In genomic region chr16:44138979-44139535, GRCm38 (mm10) we compare ENCODE assay signal across 8 mouse cellular contexts. TPM values are rescaled to one million over a fixed set of nuclear protein-coding genes. Genes with fewer than 3 reads are reported as not detected.
DNase-seq lines count a peak whose midpoint lies in the region; ATAC-seq lines count a peak whose summit lies in the region.

No protein-coding gene starts in this region.

- H3K9me3 ChIP-seq in heart, embryonic 13.5 days = no peaks in the 10 kb centered on the region
- no peaks in the 10 kb centered on the region for H3K9me3 ChIP-seq in liver, embryonic 12.5 days (replicated peaks)
- H3K9me3 ChIP-seq in stomach, embryonic 15.5 days = no peaks in the 10 kb centered on the region

- H3K4me3 ChIP-seq in brown adipose tissue, adult 24 weeks (ENCODE audit: insufficient read depth, low read depth, low read length) = peak overlapping the region; percentile 79
- H3K4me3 ChIP-seq in heart, embryonic 13.5 days = peak overlapping the region; percentile 94
- H3K4me3 ChIP-seq in liver, embryonic 12.5 days = peak overlapping the region; percentile 95
- peak overlapping the region; percentile 96 for H3K4me3 ChIP-seq in stomach, embryonic 15.5 days (replicated peaks)

- DNase-seq in CD4-positive, CD25-positive, alpha-beta regulatory T cell, adult 2 months (ENCODE audit: low read depth, low spot score) = peak; percentile 93
- DNase-seq in fat pad, adult 2 months (ENCODE audit: extremely low read depth, low read depth, low spot score) = peak; percentile 72
- DNase-seq in kidney, postnatal 10 days = peak; percentile 92
- DNase-seq in natural killer cell, adult 2 months (ENCODE audit: low spot score in 2 of 2) = peak; percentile 87 to 89

- no peaks in the 10 kb centered on the region for H3K27me3 ChIP-seq in heart, embryonic 13.5 days (replicated peaks)
- H3K27me3 ChIP-seq in liver, embryonic 12.5 days (replicated peaks) = no peaks in the 10 kb centered on the region
- no peaks in the 10 kb centered on the region for H3K27me3 ChIP-seq in stomach, embryonic 15.5 days (replicated peaks)

- under 1% methylated on average over 25 of the region's 25 CpGs for WGBS in heart, embryonic 13.5 days
- 1% methylated on average over 25 of the region's 25 CpGs for WGBS in liver, embryonic 12.5 days (ENCODE audit: insufficient replicate concordance)
- 1% methylated on average over 25 of the region's 25 CpGs for WGBS in stomach, embryonic 15.5 days

- H3K9ac ChIP-seq in heart, embryonic 13.5 days = peak overlapping the region; percentile 96
- H3K9ac ChIP-seq in liver, embryonic 12.5 days = peak overlapping the region; percentile 95
- H3K9ac ChIP-seq in stomach, embryonic 15.5 days = peak overlapping the region; percentile 92

- peak; percentile 81 for ATAC-seq in heart, embryonic 13.5 days (ENCODE audit: extremely low read depth, insufficient number of reproducible peaks, low FRiP score, low TSS enrichment)
- ATAC-seq in liver, embryonic 12.5 days = peak; percentile 86
- ATAC-seq in stomach, embryonic 15.5 days (ENCODE audit: insufficient read depth, low FRiP score, low read depth) = peak; percentile 79

- peak overlapping the region; percentile 98 for H3K27ac ChIP-seq in brown adipose tissue, adult 24 weeks (replicated peaks; ENCODE audit: low read depth, low read length)
- H3K27ac ChIP-seq in heart, embryonic 13.5 days (replicated peaks) = peak overlapping the region; percentile 99
- peak overlapping the region; percentile 99 for H3K27ac ChIP-seq in liver, embryonic 12.5 days
- peak overlapping the region; percentile 99 for H3K27ac ChIP-seq in stomach, embryonic 15.5 days

- H3K36me3 ChIP-seq in heart, embryonic 13.5 days = no peaks in the 10 kb centered on the region
- H3K36me3 ChIP-seq in liver, embryonic 12.5 days = no peaks in the 10 kb centered on the region
- H3K36me3 ChIP-seq in stomach, embryonic 15.5 days = no peaks in the 10 kb centered on the region

- peaks cover 4% of the 10 kb centered on the region; the same call in 1 of the 2 replicates for H3K4me1 ChIP-seq in brown adipose tissue, adult 24 weeks (ENCODE audit: control insufficient read depth, insufficient read depth, insufficient read length, low read length)
- peaks cover 17% of the 10 kb centered on the region for H3K4me1 ChIP-seq in heart, embryonic 13.5 days
- H3K4me1 ChIP-seq in liver, embryonic 12.5 days = peaks cover 43% of the 10 kb centered on the region
- 0 out of 2 replicates have a peak, but pooled peaks cover 2% of the 10 kb centered on the region for H3K4me1 ChIP-seq in stomach, embryonic 15.5 days

- H3K4me2 ChIP-seq in heart, embryonic 13.5 days = peak overlapping the region; percentile 92
- peak overlapping the region; percentile 94 for H3K4me2 ChIP-seq in liver, embryonic 12.5 days
- H3K4me2 ChIP-seq in stomach, embryonic 15.5 days = peak overlapping the region; percentile 75

RNA-seq across cellular contexts. Expression of gene Atp6v1a, which starts 0.4 kb away (rescaled TPM):
- polyA plus RNA-seq in brown adipose tissue, adult 24 weeks (2012; ENCODE audit: insufficient read depth, insufficient read length, missing spikeins) = 55.9 and 66.0 TPM in 2 replicates
- 28.8 and 37.0 TPM in 2 replicates for polyA plus RNA-seq in heart, embryonic 13.5 days (2015; fragmentation: Nextera tagmentation; extraction: Ambion mirVana)
- 27.2 and 28.0 TPM in 2 replicates for polyA plus RNA-seq in liver, embryonic 12.5 days (2016; fragmentation: Nextera tagmentation; extraction: Ambion mirVana)
- polyA plus RNA-seq in stomach, embryonic 15.5 days (2015; fragmentation: Nextera tagmentation; extraction: Ambion mirVana) = 49.4 and 51.8 TPM in 2 replicates

RNA-seq across cellular contexts. Expression of gene Naa50, which starts 0.6 kb away (rescaled TPM):
- 48.8 and 61.1 TPM in 2 replicates for polyA plus RNA-seq in brown adipose tissue, adult 24 weeks (2012; ENCODE audit: insufficient read depth, insufficient read length, missing spikeins)
- polyA plus RNA-seq in heart, embryonic 13.5 days (2015; fragmentation: Nextera tagmentation; extraction: Ambion mirVana) = 73.7 and 77.0 TPM in 2 replicates
- 129 and 132 TPM in 2 replicates for polyA plus RNA-seq in liver, embryonic 12.5 days (2016; fragmentation: Nextera tagmentation; extraction: Ambion mirVana)
- 110 and 112 TPM in 2 replicates for polyA plus RNA-seq in stomach, embryonic 15.5 days (2015; fragmentation: Nextera tagmentation; extraction: Ambion mirVana)

RNA-seq across cellular contexts. Expression of gene Usf3, which starts 34.0 kb away (rescaled TPM):
- 9.3 and 21.8 TPM in 2 replicates for polyA plus RNA-seq in brown adipose tissue, adult 24 weeks (2012; ENCODE audit: insufficient read depth, insufficient read length, missing spikeins)
- 1.8 and 1.9 TPM in 2 replicates for polyA plus RNA-seq in heart, embryonic 13.5 days (2015; fragmentation: Nextera tagmentation; extraction: Ambion mirVana)
- polyA plus RNA-seq in liver, embryonic 12.5 days (2016; fragmentation: Nextera tagmentation; extraction: Ambion mirVana) = 2.5 and 2.9 TPM in 2 replicates
- polyA plus RNA-seq in stomach, embryonic 15.5 days (2015; fragmentation: Nextera tagmentation; extraction: Ambion mirVana) = 3.3 and 3.4 TPM in 2 replicates

Comparison
In these comparisons a context has a peak if more than half of its experiments do, and no peak if none do; other contexts are left out.
1. Peak in every context shown above with its lines: DNase-seq, ATAC-seq, H3K4me3 ChIP-seq and H3K27ac ChIP-seq.